Mouse (Mus musculus) thymus, postnatal 36 days (tissue): ENCODE results near the gene Lrrn2.

Experiments
- DNase-seq, 2 experiments: peaks; one replicate each; pipeline ENCODE4 v3.0.0; 2022; ENCODE audit warnings: mixed read lengths in 2 of 2

Lrrn2 gene

DNA sequence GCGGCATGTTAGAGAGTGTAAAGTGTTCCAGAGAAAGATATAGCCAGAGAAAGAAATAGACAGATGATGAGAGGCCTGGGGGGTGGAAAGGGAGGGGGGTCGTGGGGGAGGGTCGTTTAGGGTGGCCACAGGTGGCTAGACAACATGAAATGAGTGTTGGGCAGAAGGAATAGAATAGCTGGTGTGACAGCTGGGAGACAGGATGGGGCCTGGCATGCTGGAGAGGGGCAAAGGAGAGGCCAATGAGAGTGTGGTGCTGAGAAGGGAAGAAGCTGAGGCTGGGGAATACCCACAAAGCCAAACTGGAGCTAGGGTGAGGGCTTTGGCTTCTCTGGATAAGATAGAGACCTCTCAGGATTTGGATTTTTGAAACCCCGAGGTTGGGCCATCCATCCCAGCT lies 6.6 kb downstream of the Lrrn2 start:
- no peak for DNase-seq

DNA sequence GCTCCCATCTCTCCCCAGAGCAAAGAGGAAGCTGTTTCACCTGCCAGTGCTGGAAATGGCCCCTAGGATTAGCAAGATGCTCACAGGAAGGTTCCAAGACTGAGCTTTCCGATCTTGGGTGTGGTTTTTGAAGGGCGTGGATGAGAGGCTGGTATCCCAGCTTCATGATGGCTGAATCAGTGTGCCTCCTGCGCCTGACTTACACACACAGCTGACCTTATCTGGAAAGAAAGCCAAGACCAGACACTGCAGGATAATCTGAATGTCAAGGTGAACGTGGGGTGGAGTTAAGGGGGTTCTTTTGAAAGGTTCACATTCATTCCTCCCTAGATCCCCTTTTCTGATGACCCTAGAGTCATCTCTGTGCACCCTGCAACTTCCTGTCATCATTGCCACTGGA lies 8.7 kb downstream of the Lrrn2 start:
- DNase-seq, result no peak

- DNase-seq, result no peak
Observed at GRCm38 (mm10) chr1:132890161-132890794, 10.2 kb downstream of the Lrrn2 start.

DNA sequence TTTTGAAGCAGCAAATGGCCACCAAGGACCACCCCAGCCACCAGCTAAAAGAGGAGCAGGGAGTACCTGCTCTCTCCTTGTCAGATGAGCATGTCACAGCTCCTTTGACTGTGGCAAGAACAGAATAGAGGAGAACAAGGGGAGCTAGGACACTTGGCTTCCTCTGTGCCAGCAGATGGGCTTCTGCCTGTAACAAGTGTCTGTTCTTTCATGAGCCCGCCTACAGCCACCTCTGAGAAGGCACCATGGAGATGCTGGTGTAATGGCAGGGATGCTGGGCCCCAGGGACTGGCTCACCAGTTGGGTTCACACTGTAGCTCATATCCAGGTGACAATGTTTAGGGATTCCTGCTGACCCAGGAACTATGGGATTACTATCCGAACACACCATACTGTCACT lies 12.0 kb downstream of the Lrrn2 start:
- no peak for DNase-seq

DNA sequence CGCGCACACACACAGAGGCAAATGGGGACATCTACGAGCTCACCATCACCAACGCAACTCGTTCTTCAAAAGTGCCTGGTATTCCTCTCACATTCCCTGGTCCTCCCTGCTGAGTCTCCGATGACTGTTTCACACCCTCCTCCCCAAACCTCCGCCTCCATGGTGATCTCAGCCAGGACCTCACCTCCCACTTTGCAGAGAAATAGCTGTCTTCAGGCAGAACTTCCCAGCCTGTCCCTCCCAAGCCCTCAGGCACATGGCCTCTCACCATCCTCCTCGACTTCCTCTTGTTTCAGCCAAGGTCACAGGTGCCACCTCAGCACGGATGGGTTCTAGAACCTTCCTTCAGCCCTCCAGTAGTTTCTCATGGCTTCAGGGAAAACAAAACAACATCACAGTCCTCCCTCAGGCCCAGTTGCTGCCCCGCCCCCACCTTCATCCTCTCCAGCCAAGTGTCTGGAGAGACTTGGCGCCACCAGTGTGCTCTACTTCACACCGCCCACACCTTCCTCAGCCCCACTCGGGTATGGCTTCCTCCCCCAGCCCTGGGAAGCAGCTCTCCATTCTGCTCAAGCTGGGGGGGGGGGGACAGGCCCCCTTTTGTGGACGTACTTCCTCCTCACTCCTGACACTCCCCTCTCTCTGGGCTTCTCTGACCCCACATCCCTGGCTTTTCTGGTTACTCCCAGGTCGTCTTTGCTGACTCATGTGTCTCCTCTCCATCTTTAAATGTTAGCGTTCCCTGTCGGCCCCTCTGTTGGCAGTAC lies 13.4 kb downstream of the Lrrn2 start:
- DNase-seq, result no peak

- DNase-seq, result no peak
Observed at GRCm38 (mm10) chr1:132899029-132899428, 19.0 kb downstream of the Lrrn2 start.

DNA sequence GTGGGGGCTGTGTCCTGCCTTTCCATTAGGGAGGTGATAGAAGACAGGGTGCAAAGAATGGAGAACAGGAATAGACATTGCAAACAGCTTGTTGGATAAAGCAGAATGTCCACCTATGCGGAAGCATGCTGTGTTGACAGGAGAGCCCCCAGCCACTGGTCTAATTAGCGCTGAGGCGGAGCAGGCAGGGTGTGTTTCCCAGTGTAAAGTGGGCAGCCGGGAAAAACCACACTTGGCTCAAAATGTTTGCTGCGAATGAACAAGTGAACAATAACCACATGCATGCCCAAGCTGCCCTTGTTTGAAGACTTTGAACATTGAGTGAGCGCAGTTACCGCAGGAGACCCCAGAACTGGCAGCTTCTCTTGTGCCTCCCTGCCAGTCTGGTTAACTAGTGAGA lies 19.6 kb downstream of the Lrrn2 start:
- DNase-seq, result no peak

GRCm38 (mm10) chr1:132900945-132901344 lies 20.9 kb downstream of the Lrrn2 start:
- DNase-seq, result no peak

DNA sequence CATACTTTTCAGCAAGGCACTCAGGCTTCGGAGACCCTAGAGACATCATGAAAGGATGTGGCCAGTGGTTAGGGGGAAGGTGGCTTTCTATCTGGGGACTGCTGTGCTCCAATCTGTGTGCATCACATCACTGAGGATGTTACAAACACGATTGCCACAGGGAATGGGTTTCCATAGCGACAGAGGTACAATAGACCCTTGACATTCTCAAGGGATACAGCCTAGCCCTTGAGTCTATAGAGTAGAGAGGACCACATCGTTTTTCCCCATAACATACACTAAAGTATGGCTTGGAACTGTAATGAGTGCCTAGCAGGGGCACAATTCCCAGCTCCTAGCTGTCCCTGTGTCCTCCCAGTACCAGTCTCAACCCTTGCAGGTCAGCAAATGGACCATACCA lies 23.4 kb downstream of the Lrrn2 start:
- no peak for DNase-seq

GRCm38 (mm10) chr1:132909090-132909489 lies 29.0 kb downstream of the Lrrn2 start:
- DNase-seq, result no peak

- no peak for DNase-seq
Observed at GRCm38 (mm10) chr1:132909951-132910350, 29.9 kb downstream of the Lrrn2 start.

- no peak for DNase-seq
Observed at GRCm38 (mm10) chr1:132910414-132911041, 30.5 kb downstream of the Lrrn2 start.

- no peak for DNase-seq
Observed at GRCm38 (mm10) chr1:132915849-132916493, 35.9 kb downstream of the Lrrn2 start.

- DNase-seq, result no peak
Observed at GRCm38 (mm10) chr1:132917554-132917953, 37.5 kb downstream of the Lrrn2 start.

DNA sequence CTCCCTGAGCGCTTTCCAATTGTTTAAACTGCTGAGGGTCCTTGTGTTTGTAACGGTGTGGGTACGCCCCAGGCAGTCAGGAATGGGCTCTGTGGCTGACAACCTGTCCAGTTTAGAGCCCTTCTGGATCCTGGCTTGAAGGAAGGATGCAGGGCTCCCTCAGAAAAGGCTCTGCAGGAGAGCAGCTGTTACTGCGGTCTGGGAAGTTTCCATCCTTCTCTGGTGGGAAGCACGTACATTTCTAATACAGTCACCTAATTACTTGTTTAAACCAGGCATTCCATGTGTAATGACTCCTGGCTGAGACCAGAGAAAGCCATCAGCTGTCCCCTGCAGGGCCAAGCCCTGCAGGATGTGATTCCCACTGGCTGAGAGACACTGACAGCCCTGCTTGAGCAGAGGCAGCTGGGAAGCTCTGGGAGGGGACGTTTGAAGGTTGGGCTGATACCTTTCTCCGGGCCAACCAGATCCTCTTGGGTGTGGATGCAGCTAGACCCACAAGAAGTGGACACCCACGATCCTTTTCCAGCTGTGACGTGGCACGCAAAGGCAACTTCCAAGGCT lies 38.1 kb downstream of the Lrrn2 start:
- no peak for DNase-seq

DNA sequence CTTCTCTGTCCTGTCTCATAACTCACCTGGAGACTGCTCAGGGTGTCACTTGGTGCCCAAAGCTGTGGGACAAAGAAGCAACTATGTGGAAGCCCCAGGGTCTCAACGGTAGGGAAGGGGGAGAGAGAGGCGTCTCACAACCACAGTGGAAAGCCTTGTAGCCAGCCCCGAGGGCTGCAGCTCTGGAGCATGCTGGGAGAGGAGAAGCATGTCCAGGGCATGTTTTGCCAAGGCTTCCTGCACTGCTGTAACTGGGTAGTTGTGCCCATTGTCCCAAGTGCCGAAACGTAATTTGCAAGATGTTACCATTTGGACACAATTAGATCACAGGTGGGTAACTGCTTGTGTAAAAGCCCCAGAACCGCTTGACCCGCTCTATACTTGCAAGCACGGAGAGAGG lies 39.2 kb downstream of the Lrrn2 start:
- no peak for DNase-seq

DNA sequence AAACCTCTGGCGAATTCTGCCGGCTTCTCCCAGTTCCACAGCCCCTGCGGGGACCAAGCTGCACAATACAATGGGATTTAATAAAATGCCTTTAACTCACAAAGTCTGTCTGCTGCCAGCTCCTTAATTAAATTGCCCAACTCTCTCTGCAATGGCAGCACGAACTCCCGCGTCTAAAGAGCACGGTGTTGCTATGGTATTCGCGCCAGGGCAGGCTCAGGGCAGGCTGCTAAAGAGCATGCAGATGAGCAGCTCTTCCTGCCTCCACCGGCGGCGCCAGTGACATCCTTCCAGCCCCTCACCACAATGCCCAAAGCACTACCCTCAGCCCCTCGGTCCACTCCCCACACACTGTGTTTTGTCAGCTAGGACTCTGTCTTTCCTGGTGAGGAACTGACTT lies 41.0 kb downstream of the Lrrn2 start:
- DNase-seq, result no peak

GRCm38 (mm10) chr1:132922257-132922656 lies 42.2 kb downstream of the Lrrn2 start:
- DNase-seq, result no peak

DNA sequence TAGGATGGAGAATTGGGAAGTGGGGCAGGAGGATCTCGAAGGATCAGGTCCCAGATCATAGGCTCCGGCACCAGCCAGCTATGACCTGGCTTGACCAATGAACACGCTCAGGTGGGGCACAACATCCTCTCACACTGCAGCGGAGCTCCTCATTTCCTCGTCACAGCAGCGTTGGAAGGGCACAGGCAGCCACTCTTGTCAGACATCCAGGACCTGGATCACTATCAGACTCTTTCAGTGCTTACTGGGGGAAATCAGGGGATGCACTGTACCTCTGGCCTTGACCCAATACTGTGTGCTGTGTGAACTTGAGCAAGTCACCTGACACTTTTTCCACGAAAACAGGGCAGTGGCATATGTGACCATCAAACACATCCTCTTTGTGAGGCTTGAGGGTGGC lies 45.2 kb downstream of the Lrrn2 start:
- no peak for DNase-seq

DNA sequence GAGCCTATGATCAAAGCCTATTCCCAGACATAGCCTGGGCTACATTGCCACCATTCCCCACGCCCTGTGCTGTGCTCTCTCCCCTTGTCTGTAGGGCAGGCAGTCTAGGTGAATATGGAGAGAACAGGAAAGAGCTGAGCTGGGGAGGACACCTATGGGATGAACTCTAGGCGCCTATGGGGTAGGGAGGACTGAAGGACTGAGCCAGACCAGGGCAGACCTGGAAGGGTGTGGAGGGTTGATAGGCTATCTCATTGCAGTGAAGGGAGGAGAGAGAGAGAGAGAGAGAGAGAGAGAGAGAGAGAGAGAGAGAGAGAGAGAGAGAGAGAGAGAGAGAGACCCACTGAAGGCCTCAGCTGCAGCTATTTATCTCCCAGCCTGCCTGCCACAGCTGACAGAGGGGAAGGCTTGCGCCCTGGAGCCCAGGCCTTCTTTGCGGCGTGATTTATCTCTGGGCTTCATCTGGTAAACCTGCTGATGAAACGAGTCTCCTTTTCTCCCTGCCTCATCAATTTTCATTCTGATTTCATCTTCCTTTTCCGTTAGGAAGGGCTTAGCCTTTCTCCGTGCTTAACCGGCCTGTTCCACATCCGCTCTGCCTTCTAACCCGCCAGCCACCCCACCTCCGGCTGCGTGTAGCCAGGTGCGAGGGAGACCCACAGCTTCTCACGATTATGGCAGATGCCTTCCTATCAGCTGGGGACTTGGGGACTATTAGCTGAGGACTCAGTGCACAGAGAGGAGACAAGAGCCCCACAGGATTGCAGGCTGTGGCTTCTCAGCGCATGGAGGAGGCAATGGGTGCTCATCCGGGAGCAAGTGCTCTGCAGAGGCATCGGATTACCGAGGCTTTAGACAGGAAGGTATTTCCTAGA lies 48.2 kb downstream of the Lrrn2 start:
- no peak for DNase-seq

- no peak for DNase-seq
Observed at GRCm38 (mm10) chr1:132928907-132929250, 48.8 kb downstream of the Lrrn2 start.

DNA sequence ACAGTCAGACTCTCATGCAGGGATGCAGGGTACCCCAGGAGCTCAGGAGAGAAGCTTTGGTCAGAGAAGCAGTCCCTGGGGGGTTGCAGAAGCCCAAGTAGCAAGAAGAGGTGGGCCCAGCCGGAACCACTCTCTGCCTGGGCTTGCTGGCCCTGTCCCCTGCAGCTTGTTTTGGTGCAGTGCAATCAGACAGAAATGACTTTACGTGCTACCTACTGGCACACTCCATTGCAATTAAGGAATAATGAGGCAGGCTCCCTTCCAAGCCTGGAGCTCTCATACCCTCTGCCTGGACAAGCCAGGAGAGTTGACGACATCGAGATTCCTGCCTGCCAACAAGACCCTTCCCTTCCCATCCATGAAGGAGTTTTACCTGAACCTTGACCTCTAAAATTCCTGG lies 50.2 kb downstream of the Lrrn2 start:
- no peak for DNase-seq
